Mouse (Mus musculus): ENCODE results near the gene Cdt1. TPM values are rescaled to one million over a fixed set of nuclear protein-coding genes. Genes with fewer than 3 reads are reported as not detected.

The Cdt1 gene
- polyA plus RNA-seq, 2 experiments: 34.0 to 79.0 TPM

DNA sequence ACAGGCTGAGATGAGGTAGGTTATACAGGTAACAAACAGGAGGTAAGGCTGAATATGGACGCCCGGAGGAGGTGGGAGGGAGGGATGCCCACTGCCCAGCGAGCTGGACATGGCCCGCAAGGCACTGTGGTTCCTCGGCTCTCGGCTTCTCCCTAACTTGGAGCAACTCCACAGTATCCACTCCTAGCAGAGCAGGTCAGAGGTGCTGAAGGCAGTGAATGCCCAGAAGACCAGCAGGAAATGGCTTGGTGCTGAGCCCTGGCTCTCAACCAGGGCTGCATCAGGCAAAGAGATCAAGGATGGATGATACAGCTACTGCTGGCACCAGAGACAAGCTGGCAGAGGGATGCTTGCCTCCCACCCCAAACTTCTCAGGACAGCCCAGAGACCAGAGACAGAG, 43.3 kb upstream of the Cdt1 start:
- Histone ChIP-seq H3K36me3 (ENCODE audit: control insufficient read depth, insufficient read depth, low read length) (no peaks in the 10 kb centered on the region), H3K9ac (ENCODE audit: low read depth, low read length, severe bottlenecking) (0 out of 2 replicates have a peak overlapping the region, but pooled peaks have one; percentile 7), H3K27ac (replicated peaks; ENCODE audit: low read depth, low read length) (no peak overlapping the region), H3K4me2 (replicated peaks; ENCODE audit: low read depth, low read length, severe bottlenecking) (0 out of 2 replicates have a peak overlapping the region, but pooled peaks have one; percentile 29), H3K27me3 (ENCODE audit: control insufficient read depth, insufficient read depth, low read length) (no peaks in the 10 kb centered on the region), H3K4me1 (ENCODE audit: control insufficient read depth, insufficient read depth, low read length) (peaks cover 33% of the 10 kb centered on the region), H3K9me3 (ENCODE audit: control insufficient read depth, low read length) (no peaks in the 10 kb centered on the region), H3K4me3 (replicated peaks; ENCODE audit: low read length) (no peak overlapping the region)
- DNase-seq (ENCODE audit: low spot score) (no peak), ATAC-seq (ENCODE audit: low FRiP score, low read depth) (no peak)
- TF ChIP-seq POLR2A (IDR thresholded peaks at IDR 0.05; ENCODE audit: borderline replicate concordance, extremely low read depth, insufficient read depth, insufficient read length): no peak
- 64% methylated on average over 6 of the region's 6 CpGs for WGBS

GRCm38 (mm10) chr8:122525004-122525403, 42.8 kb upstream of the Cdt1 start:
- H3K9me3 ChIP-seq (ENCODE audit: control insufficient read depth, low read length): no peaks in the 10 kb centered on the region
- no peak overlapping the region for H3K4me2 ChIP-seq (replicated peaks; ENCODE audit: low read depth, low read length, severe bottlenecking)
- H3K4me1 ChIP-seq (ENCODE audit: control insufficient read depth, insufficient read depth, low read length): peaks cover 33% of the 10 kb centered on the region
- 79% methylated on average over 6 of the region's 6 CpGs for WGBS
- no peaks in the 10 kb centered on the region for H3K27me3 ChIP-seq (ENCODE audit: control insufficient read depth, insufficient read depth, low read length)
- no peaks in the 10 kb centered on the region for H3K36me3 ChIP-seq (ENCODE audit: control insufficient read depth, insufficient read depth, low read length)
- H3K4me3 ChIP-seq (replicated peaks; ENCODE audit: low read length): no peak overlapping the region
- no peak for DNase-seq (ENCODE audit: low spot score)
- TF ChIP-seq POLR2A (IDR thresholded peaks at IDR 0.05; ENCODE audit: borderline replicate concordance, extremely low read depth, insufficient read depth, insufficient read length): no peak
- ATAC-seq (ENCODE audit: low FRiP score, low read depth): no peak
- no peak overlapping the region for H3K9ac ChIP-seq (ENCODE audit: low read depth, low read length, severe bottlenecking)
- H3K27ac ChIP-seq (replicated peaks; ENCODE audit: low read depth, low read length): no peak overlapping the region

DNA sequence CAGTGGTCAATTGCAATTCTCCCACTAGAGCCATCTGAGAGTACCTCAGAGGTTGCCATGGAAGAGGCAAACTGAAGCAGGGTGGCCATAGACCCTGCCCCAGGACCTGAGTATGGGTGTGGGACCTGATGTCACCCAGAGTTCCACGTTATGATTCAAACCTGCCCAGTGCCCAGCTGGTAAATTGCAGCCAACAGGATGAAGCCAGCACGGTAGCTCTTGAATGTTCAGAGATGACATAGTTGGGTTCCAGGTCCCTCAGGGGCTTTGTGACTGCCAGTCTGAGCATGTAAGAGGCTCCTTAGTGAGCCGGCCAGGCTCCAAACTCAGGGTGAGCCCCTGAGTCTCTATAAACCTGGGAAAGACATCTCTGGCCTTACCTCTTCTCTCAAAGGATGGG, 41.7 kb upstream of the Cdt1 start:
- no peak overlapping the region for H3K4me3 ChIP-seq (replicated peaks; ENCODE audit: low read length)
- no peaks in the 10 kb centered on the region for H3K27me3 ChIP-seq (ENCODE audit: control insufficient read depth, insufficient read depth, low read length)
- DNase-seq (ENCODE audit: low spot score) (no peak), ATAC-seq (ENCODE audit: low FRiP score, low read depth) (no peak)
- H3K9ac ChIP-seq (ENCODE audit: low read depth, low read length, severe bottlenecking): no peak overlapping the region
- no peak overlapping the region for H3K4me2 ChIP-seq (replicated peaks; ENCODE audit: low read depth, low read length, severe bottlenecking)
- peaks cover 33% of the 10 kb centered on the region for H3K4me1 ChIP-seq (ENCODE audit: control insufficient read depth, insufficient read depth, low read length)
- WGBS: 46% methylated on average over 3 of the region's 3 CpGs
- TF ChIP-seq POLR2A (IDR thresholded peaks at IDR 0.05; ENCODE audit: borderline replicate concordance, extremely low read depth, insufficient read depth, insufficient read length): no peak
- no peak overlapping the region for H3K27ac ChIP-seq (replicated peaks; ENCODE audit: low read depth, low read length)
- H3K36me3 ChIP-seq (ENCODE audit: control insufficient read depth, insufficient read depth, low read length): no peaks in the 10 kb centered on the region
- no peaks in the 10 kb centered on the region for H3K9me3 ChIP-seq (ENCODE audit: control insufficient read depth, low read length)

DNA sequence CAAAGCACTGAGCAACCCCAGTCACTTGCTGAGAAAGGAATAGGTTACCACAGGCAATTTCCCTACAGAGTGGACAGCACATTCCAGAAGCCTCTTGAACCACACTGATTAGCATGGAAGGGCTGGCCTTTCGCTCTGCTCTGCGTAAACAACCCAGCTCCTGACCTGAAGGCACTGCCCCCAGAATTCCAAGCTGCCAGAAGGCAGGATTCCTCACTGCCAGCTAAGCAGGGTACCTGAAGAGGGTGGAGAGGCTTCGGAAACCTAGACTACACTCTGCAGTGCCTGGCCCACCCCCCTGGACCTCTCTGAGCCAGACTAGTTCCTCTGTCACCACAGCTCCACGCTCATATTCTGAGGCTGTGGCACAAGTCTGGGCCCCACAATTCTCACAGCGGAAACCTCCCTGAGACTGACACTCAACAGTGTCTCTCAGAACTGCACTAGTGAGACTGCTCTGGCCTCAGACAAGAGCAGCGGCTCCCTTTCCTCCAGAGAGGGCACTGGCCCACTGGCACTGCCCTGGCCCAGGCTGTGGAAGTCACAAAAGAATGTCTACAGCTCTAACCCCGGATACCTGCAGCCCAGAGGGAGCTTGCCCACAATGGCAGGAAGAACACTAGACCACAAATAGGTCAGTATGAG, 41.2 kb upstream of the Cdt1 start:
- H3K4me3 ChIP-seq (replicated peaks; ENCODE audit: low read length): no peak overlapping the region
- DNase-seq (ENCODE audit: low spot score): no peak
- no peak overlapping the region for H3K4me2 ChIP-seq (replicated peaks; ENCODE audit: low read depth, low read length, severe bottlenecking)
- no peak for TF ChIP-seq POLR2A (IDR thresholded peaks at IDR 0.05; ENCODE audit: borderline replicate concordance, extremely low read depth, insufficient read depth, insufficient read length)
- ATAC-seq (ENCODE audit: low FRiP score, low read depth): no peak
- no peaks in the 10 kb centered on the region for H3K9me3 ChIP-seq (ENCODE audit: control insufficient read depth, low read length)
- peaks cover 33% of the 10 kb centered on the region for H3K4me1 ChIP-seq (ENCODE audit: control insufficient read depth, insufficient read depth, low read length)
- H3K9ac ChIP-seq (ENCODE audit: low read depth, low read length, severe bottlenecking): no peak overlapping the region
- H3K27ac ChIP-seq (replicated peaks; ENCODE audit: low read depth, low read length): no peak overlapping the region
- no peaks in the 10 kb centered on the region for H3K36me3 ChIP-seq (ENCODE audit: control insufficient read depth, insufficient read depth, low read length)
- 55% methylated on average over 7 of the region's 7 CpGs for WGBS
- H3K27me3 ChIP-seq (ENCODE audit: control insufficient read depth, insufficient read depth, low read length): no peaks in the 10 kb centered on the region

- WGBS: 96% methylated on average over 3 of the region's 3 CpGs
- peaks cover 33% of the 10 kb centered on the region for H3K4me1 ChIP-seq (ENCODE audit: control insufficient read depth, insufficient read depth, low read length)
Observed at GRCm38 (mm10) chr8:122527937-122528336, 39.9 kb upstream of the Cdt1 start.

More at GRCm38 (mm10) chr8:122527937-122528336, 39.9 kb upstream of the Cdt1 start:
- Histone ChIP-seq H3K27ac (replicated peaks; ENCODE audit: low read depth, low read length) (no peak overlapping the region), H3K4me2 (replicated peaks; ENCODE audit: low read depth, low read length, severe bottlenecking) (no peak overlapping the region), H3K9me3 (ENCODE audit: control insufficient read depth, low read length) (no peaks in the 10 kb centered on the region), H3K4me3 (replicated peaks; ENCODE audit: low read length) (no peak overlapping the region), H3K36me3 (ENCODE audit: control insufficient read depth, insufficient read depth, low read length) (no peaks in the 10 kb centered on the region), H3K27me3 (ENCODE audit: control insufficient read depth, insufficient read depth, low read length) (no peaks in the 10 kb centered on the region), H3K9ac (ENCODE audit: low read depth, low read length, severe bottlenecking) (no peak overlapping the region)
- ATAC-seq (ENCODE audit: low FRiP score, low read depth) (no peak), DNase-seq (ENCODE audit: low spot score) (no peak)
- no peak for TF ChIP-seq POLR2A (IDR thresholded peaks at IDR 0.05; ENCODE audit: borderline replicate concordance, extremely low read depth, insufficient read depth, insufficient read length)

Data from limb, embryonic 14.5 days (tissue).